Mouse (Mus musculus): ENCODE results near the gene Zfp710.
"Not testable (repeated sequence)": the region's sequence is repeated elsewhere in the genome, so short reads cannot be mapped to it uniquely, and the experiment has no call there.

Zfp710 gene

DNA sequence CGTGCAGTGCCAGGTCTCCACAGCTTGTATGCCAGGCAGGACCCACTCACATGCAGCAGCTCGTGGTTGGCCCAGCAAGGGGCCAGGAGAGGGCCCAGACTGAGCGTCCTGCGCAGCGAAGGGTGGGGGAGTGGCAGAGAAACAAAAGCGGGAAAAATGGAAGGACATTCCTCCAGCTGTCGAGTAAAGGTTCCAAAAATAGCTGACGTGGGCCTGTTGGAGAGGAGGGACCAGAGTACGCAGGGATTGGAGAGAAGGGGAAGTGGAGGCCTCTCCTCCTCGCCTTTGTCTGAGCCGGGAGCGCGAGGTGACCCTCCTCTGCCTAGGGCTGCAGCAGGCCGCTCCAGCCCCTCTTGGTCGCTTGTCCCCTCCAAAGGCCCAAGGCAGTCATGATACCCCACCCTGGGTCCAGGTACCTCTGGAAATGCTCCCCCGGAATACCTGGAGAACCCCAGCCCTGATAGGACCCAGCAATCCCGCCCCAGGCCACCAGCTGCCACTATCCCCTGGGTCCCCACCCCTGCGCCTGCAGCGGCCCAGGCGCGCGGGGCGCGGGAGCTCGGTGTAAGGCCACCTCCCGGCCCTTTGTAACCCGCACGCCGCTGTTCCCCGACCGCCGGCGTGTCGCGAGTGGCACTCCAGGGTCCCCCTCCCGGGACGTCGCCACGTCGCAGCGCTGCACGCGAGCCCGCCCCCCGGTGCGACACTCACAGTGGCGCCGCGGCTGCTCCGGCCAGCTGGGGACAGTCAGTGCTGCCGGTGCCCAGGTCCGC lies 90.0 kb downstream of the Zfp710 start:
- DNase-seq = peak; percentile 58 to 60

GRCm38 (mm10) chr7:80115224-80115590 lies 90.6 kb downstream of the Zfp710 start, which contains the start of gene Idh2:
TSS of gene Idh2 (minus strand) at chr7:80115392.
- DNase-seq = peak; percentile 93 to 96

DNA sequence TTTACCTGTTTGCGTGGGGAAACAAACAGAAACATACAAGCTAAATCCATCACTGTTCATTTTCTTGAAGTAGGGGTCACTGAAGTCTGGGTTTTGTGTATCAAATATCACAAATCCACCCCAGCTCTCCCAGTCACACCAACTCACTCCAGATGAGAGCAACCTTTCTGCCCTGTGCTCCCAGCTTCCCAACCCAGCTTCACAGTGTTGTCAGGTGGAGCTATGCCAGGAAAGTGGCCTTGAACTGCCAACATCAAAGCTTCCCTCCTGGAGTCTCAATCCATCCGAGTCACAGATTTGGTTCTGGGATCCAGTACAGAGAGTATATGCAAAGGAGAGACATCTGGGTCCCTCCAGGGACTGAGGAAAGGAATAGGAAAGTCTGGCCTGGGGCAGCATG lies 91.5 kb downstream of the Zfp710 start:
- no peak for DNase-seq

DNA sequence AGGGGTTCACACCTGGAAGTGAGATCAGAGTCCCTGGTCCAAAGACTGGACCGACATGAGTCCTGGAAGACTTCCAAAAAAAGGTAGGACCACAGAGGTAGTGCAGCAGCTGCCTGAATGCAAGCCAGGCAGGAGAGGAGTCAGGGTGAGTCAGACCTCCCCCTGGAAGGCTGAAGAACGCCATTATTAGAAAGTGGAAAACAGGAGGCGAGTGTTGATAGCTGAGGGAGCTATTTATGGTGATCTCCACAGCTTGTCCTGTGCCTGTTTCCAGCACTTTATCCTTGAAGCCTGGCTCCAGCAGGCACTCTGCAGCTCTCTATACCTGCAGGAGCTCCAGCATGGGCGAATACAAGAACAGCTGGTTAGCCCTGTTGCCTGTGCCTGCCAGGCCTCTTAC lies 94.6 kb downstream of the Zfp710 start:
- DNase-seq = no peak

DNA sequence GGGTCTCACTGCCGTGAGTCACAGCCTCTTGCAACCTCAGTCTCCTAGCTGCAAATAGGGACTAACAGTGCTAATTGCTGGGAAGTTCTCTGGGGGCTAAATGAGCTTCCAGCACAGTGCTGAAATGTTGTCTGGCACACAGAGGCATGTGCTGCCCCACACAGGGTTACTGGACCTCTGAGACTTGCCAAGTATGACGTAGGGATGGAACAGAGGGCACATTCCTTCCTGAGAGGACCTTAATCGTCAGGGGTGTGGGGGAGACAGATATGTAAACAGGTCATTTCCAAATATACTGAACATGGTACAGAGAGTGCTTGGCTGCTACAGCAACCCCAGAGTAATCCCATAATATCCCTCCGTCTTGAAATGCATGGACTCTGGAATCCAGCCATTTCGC lies 96.5 kb downstream of the Zfp710 start:
- DNase-seq = no peak

- no peak for DNase-seq
Observed at GRCm38 (mm10) chr7:80123115-80123514, 98.5 kb downstream of the Zfp710 start.

DNA sequence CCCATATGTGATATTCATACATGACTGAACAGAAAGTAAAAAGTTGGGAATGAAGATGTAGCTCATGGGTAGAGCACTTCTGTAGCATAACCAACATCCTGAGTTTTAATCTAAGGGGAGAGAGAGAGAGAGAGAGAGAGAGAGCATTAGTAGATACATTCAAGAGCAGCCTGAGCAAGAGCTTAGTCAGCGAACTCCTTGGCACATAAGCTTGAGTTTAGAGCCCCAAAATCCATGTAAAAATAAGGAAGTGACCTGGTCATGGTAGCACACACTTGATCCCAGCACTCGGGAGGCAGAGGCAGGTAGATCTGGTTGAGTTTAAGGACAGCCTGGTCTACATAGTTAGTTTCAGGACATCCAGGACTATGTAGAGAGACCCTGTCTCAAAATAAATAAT lies 99.1 kb downstream of the Zfp710 start:
- no peak for DNase-seq

DNA sequence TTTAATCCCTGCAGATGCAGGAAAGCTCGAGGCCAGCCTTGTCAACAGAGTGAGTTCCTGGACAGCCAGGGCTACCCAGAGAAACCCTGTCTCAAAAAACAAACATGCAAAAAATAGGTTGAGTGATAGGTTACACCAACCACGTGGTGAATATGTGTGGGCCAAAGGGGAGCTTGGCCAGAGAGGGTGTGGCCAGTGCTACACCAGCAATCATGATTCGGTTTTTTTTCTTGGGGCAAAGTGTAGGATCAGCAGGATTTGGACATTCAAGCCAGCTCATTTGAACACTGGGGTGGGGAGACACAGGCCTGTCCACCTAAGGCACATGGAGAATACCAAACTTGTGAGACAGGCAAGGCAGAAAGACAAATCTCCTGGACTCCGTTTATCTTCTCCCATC lies 104.7 kb downstream of the Zfp710 start:
- no peak for DNase-seq

DNA sequence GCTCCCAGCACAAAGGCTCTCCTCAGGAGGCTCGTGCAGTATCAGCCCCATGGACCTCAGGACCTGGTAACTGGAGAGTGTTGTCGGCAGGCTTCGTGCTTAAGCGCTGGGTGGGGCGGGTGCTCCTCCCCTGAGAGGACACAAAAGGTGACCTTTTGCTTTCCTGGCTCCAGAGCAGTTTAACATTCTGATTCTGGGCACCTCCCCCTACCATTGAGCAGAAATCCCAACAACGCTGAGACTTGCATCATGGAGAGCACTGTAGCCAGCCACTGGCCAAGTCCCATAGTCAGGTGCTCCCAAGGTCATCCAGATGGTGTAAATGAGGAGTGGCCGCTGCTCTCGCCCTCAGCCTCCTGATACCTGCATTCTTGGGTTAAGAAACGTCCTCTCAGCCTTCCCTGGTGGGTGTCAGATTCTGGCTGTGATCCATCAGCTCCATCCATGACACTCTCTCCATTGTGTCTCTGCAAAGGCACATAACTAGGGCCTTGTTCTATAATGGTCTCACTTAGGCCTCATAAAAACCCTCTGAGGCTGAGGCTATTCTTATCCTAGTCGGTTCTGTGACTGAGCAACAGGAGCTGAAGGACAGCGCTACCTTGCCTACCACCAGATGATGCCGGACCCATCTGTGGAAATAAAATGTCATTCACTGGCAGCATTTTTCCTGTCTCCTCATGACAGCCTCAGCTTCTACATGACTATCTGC lies 105.9 kb downstream of the Zfp710 start:
- no peak for DNase-seq

DNA sequence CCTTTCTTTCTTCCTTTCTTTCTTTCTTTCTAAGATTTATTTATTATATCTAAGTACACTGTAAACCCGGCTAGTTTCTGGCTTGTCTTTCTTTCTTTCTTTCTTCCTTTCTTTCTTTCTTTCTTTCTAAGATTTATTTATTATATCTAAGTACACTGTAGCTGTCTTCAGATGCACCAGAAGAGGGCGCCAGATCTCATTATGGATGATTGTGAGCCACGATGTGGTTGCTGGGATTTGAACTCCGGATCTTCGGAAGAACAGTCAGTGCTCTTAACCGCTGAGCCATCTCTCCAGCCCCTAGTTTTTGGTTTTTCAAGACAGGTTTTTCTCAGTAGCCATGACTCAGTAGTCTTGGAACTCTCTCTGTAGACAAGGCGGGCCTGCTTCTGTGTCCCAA lies 106.7 kb downstream of the Zfp710 start:
- DNase-seq = not testable (repeated sequence)

DNA sequence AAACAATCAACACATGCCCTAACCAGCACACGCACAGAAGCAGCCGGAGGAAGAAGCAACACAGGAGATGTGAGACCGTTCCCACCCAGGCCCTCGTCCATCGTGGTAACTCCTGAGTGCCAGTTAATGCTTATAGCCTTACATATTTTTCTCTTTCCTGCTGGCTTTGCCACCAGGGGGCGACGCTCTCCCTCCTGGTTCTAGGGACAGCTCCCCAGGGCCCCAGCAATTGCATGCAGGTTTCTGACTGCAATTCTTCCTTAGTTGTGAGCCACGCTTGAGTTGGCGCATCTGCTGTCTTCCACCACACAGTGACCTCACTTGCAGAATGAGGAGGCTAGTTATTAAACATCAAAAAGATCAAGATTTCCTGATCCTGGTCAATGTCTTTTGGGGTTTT lies 107.9 kb downstream of the Zfp710 start:
- peak; percentile 25 to 67 for DNase-seq

DNA sequence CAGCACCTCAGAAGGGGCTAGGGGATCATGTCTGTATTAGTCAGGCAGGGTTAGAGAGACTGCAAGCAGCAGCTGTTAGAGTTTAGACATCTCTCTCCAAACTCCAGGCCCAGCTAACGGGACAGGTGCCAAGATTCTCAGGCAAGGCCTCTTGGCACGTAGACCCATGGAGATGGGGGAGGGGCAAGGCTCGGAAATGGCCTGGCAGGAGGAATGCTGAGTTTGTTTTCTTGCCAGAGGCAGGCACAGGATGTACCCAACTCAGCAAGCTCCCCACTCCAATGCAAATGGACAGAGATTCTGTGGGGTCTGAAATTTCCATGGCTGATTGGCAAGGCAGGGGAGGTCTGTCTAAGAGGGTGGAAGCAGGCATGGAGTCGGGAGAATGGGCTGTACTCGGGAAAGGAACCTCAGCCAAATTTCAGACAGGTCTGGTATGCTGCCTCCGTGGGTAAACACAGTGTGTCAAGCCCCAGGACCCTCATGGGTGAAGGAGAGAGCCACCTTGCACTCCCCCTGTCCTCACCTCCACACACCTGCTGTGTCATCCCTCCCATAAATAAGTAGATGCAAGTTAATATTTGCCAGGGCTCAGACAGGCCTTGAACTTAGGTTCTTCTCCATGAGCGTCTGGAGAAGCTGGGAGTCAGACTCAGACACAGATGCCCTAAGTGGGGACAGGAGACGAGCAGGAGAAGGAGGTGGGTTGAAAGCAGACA lies 110.0 kb downstream of the Zfp710 start:
- peak; percentile 63 to 74 for DNase-seq

GRCm38 (mm10) chr7:80135173-80135532 lies 110.5 kb downstream of the Zfp710 start:
- DNase-seq = no peak

GRCm38 (mm10) chr7:80138375-80138774 lies 113.8 kb downstream of the Zfp710 start:
- DNase-seq = no peak

- DNase-seq = peak; percentile 72 to 82
Observed at GRCm38 (mm10) chr7:80140815-80141214, 116.2 kb downstream of the Zfp710 start.

Measured in cerebellum, postnatal 25 days (tissue).